Mouse (Mus musculus) limb, embryonic 15.5 days (tissue): ENCODE results near the gene Tes. TPM values are rescaled to one million over a fixed set of nuclear protein-coding genes. Genes with fewer than 3 reads are reported as not detected.

Experiments
- ATAC-seq: fragments of 200-750 bp; cut with Nextera tagmentation; 2 replicates; pipeline ENCODE4 v1.8.0; 2017; ENCODE audit warnings: low read depth, moderate TSS enrichment; ENCODE audit not compliant: insufficient number of reproducible peaks, low FRiP score, low TSS enrichment
- H3K27ac ChIP-seq: fragments of 300-500 bp; sonication (generic); 2 replicates; pipeline ENCODE4 v1.5.1; 2015; ENCODE audit warnings: moderate library complexity, mild to moderate bottlenecking, inconsistent platforms
- H3K27me3 ChIP-seq: fragments of 300-500 bp; sonication (generic); 2 replicates; pipeline ENCODE4 v1.6.1; 2015; ENCODE audit warnings: inconsistent platforms
- H3K36me3 ChIP-seq: fragments of 300-500 bp; sonication (generic); 2 replicates; pipeline ENCODE4 v1.6.1; 2015; ENCODE audit warnings: inconsistent platforms
- H3K4me1 ChIP-seq: fragments of 300-500 bp; sonication (generic); 2 replicates; pipeline ENCODE4 v1.6.1; 2015; ENCODE audit warnings: inconsistent platforms
- H3K4me2 ChIP-seq: fragments of 300-500 bp; sonication (generic); 2 replicates; pipeline ENCODE4 v1.6.1; 2015; ENCODE audit warnings: mild to moderate bottlenecking, inconsistent platforms
- H3K4me3 ChIP-seq: fragments of 300-500 bp; sonication (generic); 2 replicates; pipeline ENCODE4 v1.5.1; 2015; ENCODE audit warnings: mild to moderate bottlenecking, inconsistent platforms
- H3K9ac ChIP-seq: fragments of 300-500 bp; sonication (generic); 2 replicates; pipeline ENCODE4 v1.6.1; 2015; ENCODE audit warnings: inconsistent platforms
- H3K9me3 ChIP-seq: fragments of 300-500 bp; sonication (generic); 2 replicates; pipeline ENCODE4 v1.6.1; 2016; ENCODE audit warnings: inconsistent platforms
- WGBS: fragments of 180-500 bp; shearing (Covaris S2); methylation state at CpG from one replicate; pipeline ENCODE4 v1.1.7; 2015; 5-methylcytosine and 5-hydroxymethylcytosine counted together
- polyA plus RNA-seq: library from polyadenylated mRNA; unstranded; fragments of >200 nt; fragmentation: Nextera tagmentation; extraction: Ambion mirVana; gene quantifications from 2 replicates; pipeline ENCODE4 v1.2.1, GENCODE M21; 2015

Tes gene
- polyA plus RNA-seq, 1 experiment from 2014 or later: 54.2 TPM

- ATAC-seq: no peak
- H3K27me3 ChIP-seq: no peaks in the 10 kb centered on the region
- H3K4me2 ChIP-seq: no peak overlapping the region
- H3K4me3 ChIP-seq: no peak overlapping the region
- WGBS: 63% methylated on average over 5 of the region's 5 CpGs
- H3K4me1 ChIP-seq: peaks cover 4% of the 10 kb centered on the region; the same call in 1 of the 2 replicates
- no peak overlapping the region for H3K9ac ChIP-seq
- H3K27ac ChIP-seq: no peak overlapping the region
- H3K9me3 ChIP-seq: no peaks in the 10 kb centered on the region
- H3K36me3 ChIP-seq: no peaks in the 10 kb centered on the region
Observed at GRCm38 (mm10) chr6:17114588-17114987, 49.6 kb downstream of the Tes start.

GRCm38 (mm10) chr6:17115046-17115790 lies 50.3 kb downstream of the Tes start:
- no peaks in the 10 kb centered on the region for H3K36me3 ChIP-seq
- 63% methylated on average over 2 of the region's 2 CpGs for WGBS
- no peak overlapping the region for H3K4me2 ChIP-seq
- H3K27ac ChIP-seq: no peak overlapping the region
- peaks cover 4% of the 10 kb centered on the region; the same call in 1 of the 2 replicates for H3K4me1 ChIP-seq
- ATAC-seq: no peak
- H3K27me3 ChIP-seq: no peaks in the 10 kb centered on the region
- no peak overlapping the region for H3K9ac ChIP-seq
- H3K4me3 ChIP-seq: no peak overlapping the region
- H3K9me3 ChIP-seq: no peaks in the 10 kb centered on the region

GRCm38 (mm10) chr6:17119521-17120232 lies 54.7 kb downstream of the Tes start:
- no peak overlapping the region for H3K9ac ChIP-seq
- WGBS: 84% methylated on average over 7 of the region's 7 CpGs
- no peaks in the 10 kb centered on the region for H3K9me3 ChIP-seq
- ATAC-seq: no peak
- no peaks in the 10 kb centered on the region for H3K4me1 ChIP-seq
- no peak overlapping the region for H3K27ac ChIP-seq
- H3K27me3 ChIP-seq: no peaks in the 10 kb centered on the region
- H3K4me3 ChIP-seq: no peak overlapping the region
- H3K4me2 ChIP-seq: no peak overlapping the region
- no peaks in the 10 kb centered on the region for H3K36me3 ChIP-seq

GRCm38 (mm10) chr6:17140021-17140420 lies 75.1 kb downstream of the Tes start:
- Histone ChIP-seq H3K27me3 (no peaks in the 10 kb centered on the region), H3K27ac (no peak overlapping the region), H3K4me3 (no peak overlapping the region), H3K4me1 (no peaks in the 10 kb centered on the region), H3K4me2 (no peak overlapping the region), H3K36me3 (no peaks in the 10 kb centered on the region), H3K9ac (no peak overlapping the region), H3K9me3 (no peaks in the 10 kb centered on the region)
- WGBS: 76% methylated on average over 2 of the region's 2 CpGs
- no peak for ATAC-seq

GRCm38 (mm10) chr6:17142577-17143359 lies 77.8 kb downstream of the Tes start:
- H3K4me3 ChIP-seq: no peak overlapping the region
- no peak overlapping the region for H3K27ac ChIP-seq
- H3K4me1 ChIP-seq: no peaks in the 10 kb centered on the region
- no peaks in the 10 kb centered on the region for H3K36me3 ChIP-seq
- ATAC-seq: no peak
- 59% methylated on average over 4 of the region's 4 CpGs for WGBS
- H3K9me3 ChIP-seq: no peaks in the 10 kb centered on the region
- no peak overlapping the region for H3K4me2 ChIP-seq
- no peak overlapping the region for H3K9ac ChIP-seq
- H3K27me3 ChIP-seq: no peaks in the 10 kb centered on the region

GRCm38 (mm10) chr6:17151071-17151715 lies 86.2 kb downstream of the Tes start:
- H3K4me3 ChIP-seq: no peak overlapping the region
- no peak overlapping the region for H3K9ac ChIP-seq
- no peak overlapping the region for H3K4me2 ChIP-seq
- no peaks in the 10 kb centered on the region for H3K9me3 ChIP-seq
- H3K4me1 ChIP-seq: no peaks in the 10 kb centered on the region
- H3K27me3 ChIP-seq: no peaks in the 10 kb centered on the region
- WGBS: 78% methylated on average over 4 of the region's 4 CpGs
- no peaks in the 10 kb centered on the region for H3K36me3 ChIP-seq
- no peak overlapping the region for H3K27ac ChIP-seq
- no peak for ATAC-seq

- Histone ChIP-seq H3K4me3 (no peak overlapping the region), H3K4me2 (no peak overlapping the region), H3K9me3 (no peaks in the 10 kb centered on the region), H3K4me1 (no peaks in the 10 kb centered on the region), H3K36me3 (no peaks in the 10 kb centered on the region), H3K27ac (no peak overlapping the region), H3K27me3 (no peaks in the 10 kb centered on the region), H3K9ac (no peak overlapping the region)
- ATAC-seq: no peak
- WGBS: 12% methylated on average over 3 of the region's 3 CpGs
Observed at GRCm38 (mm10) chr6:17152551-17152950, 87.6 kb downstream of the Tes start.

Other genes starting within 250 kb of the Tes start
- gene Tfec, start 166.7 kb upstream of the Tes start, polyA plus RNA-seq: 0.93 and 1.4 TPM in 2 replicates
- 32.6 and 38.6 TPM in 2 replicates for gene Cav2, start 216.0 kb downstream of the Tes start, polyA plus RNA-seq
- 245 and 304 TPM in 2 replicates for gene Cav1, start 241.2 kb downstream of the Tes start, polyA plus RNA-seq